Mouse (Mus musculus): ENCODE measurements around the gene Phf10. TPM values are rescaled to one million over a fixed set of nuclear protein-coding genes. Genes with fewer than 3 reads are reported as not detected.
"Not testable (repeated sequence)": the region's sequence is repeated elsewhere in the genome, so short reads cannot be mapped to it uniquely, and the experiment has no call there.

The Phf10 gene
- polyA plus RNA-seq, 1 experiment = 9.1 TPM

GRCm38 (mm10) chr17:14912981-14913380, 48.1 kb downstream of the Phf10 start:
- Histone ChIP-seq H3K27me3 (ENCODE audit: control insufficient read depth) (no peaks in the 10 kb centered on the region), H3K36me3 (ENCODE audit: control insufficient read depth) (no peaks in the 10 kb centered on the region), H3K9me3 (ENCODE audit: control insufficient read depth, low read length) (no peaks in the 10 kb centered on the region), H3K4me3 (replicated peaks) (no peak overlapping the region), H3K4me1 (ENCODE audit: control insufficient read depth) (no peaks in the 10 kb centered on the region)
- TF ChIP-seq GATA1 (IDR thresholded peaks at IDR 0.05; ENCODE audit: low read length) (no peak), TAL1 (IDR thresholded peaks at IDR 0.05; ENCODE audit: low read length) (no peak)

- Histone ChIP-seq H3K4me1 (ENCODE audit: control insufficient read depth) (no peaks in the 10 kb centered on the region), H3K36me3 (ENCODE audit: control insufficient read depth) (no peaks in the 10 kb centered on the region), H3K4me3 (replicated peaks) (no peak overlapping the region), H3K27me3 (ENCODE audit: control insufficient read depth) (no peaks in the 10 kb centered on the region), H3K9me3 (ENCODE audit: control insufficient read depth, low read length) (no peaks in the 10 kb centered on the region)
- TF ChIP-seq GATA1 (IDR thresholded peaks at IDR 0.05; ENCODE audit: low read length) = no peak
- TF ChIP-seq TAL1 (IDR thresholded peaks at IDR 0.05; ENCODE audit: low read length) = no peak
Measured at GRCm38 (mm10) chr17:14912420-14912819, 48.7 kb downstream of the Phf10 start.

GRCm38 (mm10) chr17:14910771-14911170, 50.3 kb downstream of the Phf10 start:
- no peak overlapping the region for H3K4me3 ChIP-seq (replicated peaks)
- no peaks in the 10 kb centered on the region for H3K36me3 ChIP-seq (ENCODE audit: control insufficient read depth)
- TF ChIP-seq GATA1 (IDR thresholded peaks at IDR 0.05; ENCODE audit: low read length) (no peak), TAL1 (IDR thresholded peaks at IDR 0.05; ENCODE audit: low read length) (no peak)
- no peaks in the 10 kb centered on the region for H3K4me1 ChIP-seq (ENCODE audit: control insufficient read depth)
- no peaks in the 10 kb centered on the region for H3K9me3 ChIP-seq (ENCODE audit: control insufficient read depth, low read length)
- no peaks in the 10 kb centered on the region for H3K27me3 ChIP-seq (ENCODE audit: control insufficient read depth)

- no peaks in the 10 kb centered on the region for H3K9me3 ChIP-seq (ENCODE audit: control insufficient read depth, low read length)
- TF ChIP-seq GATA1 (IDR thresholded peaks at IDR 0.05; ENCODE audit: low read length) = no peak
- no peak for TF ChIP-seq TAL1 (IDR thresholded peaks at IDR 0.05; ENCODE audit: low read length)
- H3K4me1 ChIP-seq (ENCODE audit: control insufficient read depth) = no peaks in the 10 kb centered on the region
- no peak overlapping the region for H3K4me3 ChIP-seq (replicated peaks)
- H3K36me3 ChIP-seq (ENCODE audit: control insufficient read depth) = no peaks in the 10 kb centered on the region
- H3K27me3 ChIP-seq (ENCODE audit: control insufficient read depth) = no peaks in the 10 kb centered on the region
Measured at GRCm38 (mm10) chr17:14909331-14909730, 51.7 kb downstream of the Phf10 start.

DNA sequence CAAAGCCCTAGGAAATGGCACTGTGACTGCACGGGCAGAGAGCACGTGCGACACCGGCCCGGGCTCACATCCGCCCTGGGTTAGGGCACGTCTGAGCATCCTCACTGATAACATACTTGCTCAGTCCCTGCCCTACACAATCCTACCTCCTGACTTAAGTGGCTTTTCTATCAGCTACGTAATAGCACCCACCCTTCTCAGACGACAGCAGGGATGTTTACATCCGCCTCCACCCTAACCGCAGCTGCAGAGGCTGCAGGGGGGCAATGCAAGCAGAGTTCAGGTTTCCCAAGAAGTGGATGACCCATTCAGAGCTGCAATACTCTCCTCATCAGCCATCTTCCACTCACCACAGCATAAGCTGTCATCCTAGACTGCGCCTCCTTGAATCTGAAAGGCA, 53.9 kb downstream of the Phf10 start:
- Histone ChIP-seq H3K4me3 (replicated peaks) (no peak overlapping the region), H3K9me3 (ENCODE audit: control insufficient read depth, low read length) (no peaks in the 10 kb centered on the region), H3K36me3 (ENCODE audit: control insufficient read depth) (no peaks in the 10 kb centered on the region), H3K4me1 (ENCODE audit: control insufficient read depth) (no peaks in the 10 kb centered on the region), H3K27me3 (ENCODE audit: control insufficient read depth) (no peaks in the 10 kb centered on the region)
- no peak for TF ChIP-seq GATA1 (IDR thresholded peaks at IDR 0.05; ENCODE audit: low read length)
- no peak for TF ChIP-seq TAL1 (IDR thresholded peaks at IDR 0.05; ENCODE audit: low read length)

DNA sequence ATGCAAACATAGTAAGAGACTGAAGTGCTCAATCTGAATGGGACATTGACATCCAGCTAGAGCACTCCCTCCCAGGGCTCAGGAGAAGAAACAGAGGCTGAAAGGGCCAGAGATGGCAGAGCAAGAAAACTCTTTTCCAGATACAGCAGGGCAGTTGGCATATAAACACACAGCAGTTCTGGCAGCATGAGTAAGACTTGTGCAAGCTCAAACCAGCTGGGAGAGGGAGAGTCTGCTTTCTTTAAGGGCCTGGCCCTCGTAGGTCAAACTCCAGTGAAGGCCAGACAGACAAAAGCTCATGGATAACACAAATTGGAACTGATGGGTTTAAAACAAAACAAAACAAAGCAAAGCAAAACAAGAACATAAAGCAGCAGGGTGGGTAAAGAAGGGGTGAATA, 54.5 kb downstream of the Phf10 start:
- Histone ChIP-seq H3K4me1 (ENCODE audit: control insufficient read depth) (no peaks in the 10 kb centered on the region), H3K9me3 (ENCODE audit: control insufficient read depth, low read length) (no peaks in the 10 kb centered on the region), H3K4me3 (replicated peaks) (no peak overlapping the region), H3K27me3 (ENCODE audit: control insufficient read depth) (no peaks in the 10 kb centered on the region), H3K36me3 (ENCODE audit: control insufficient read depth) (no peaks in the 10 kb centered on the region)
- TF ChIP-seq GATA1 (IDR thresholded peaks at IDR 0.05; ENCODE audit: low read length) (no peak), TAL1 (IDR thresholded peaks at IDR 0.05; ENCODE audit: low read length) (no peak)

DNA sequence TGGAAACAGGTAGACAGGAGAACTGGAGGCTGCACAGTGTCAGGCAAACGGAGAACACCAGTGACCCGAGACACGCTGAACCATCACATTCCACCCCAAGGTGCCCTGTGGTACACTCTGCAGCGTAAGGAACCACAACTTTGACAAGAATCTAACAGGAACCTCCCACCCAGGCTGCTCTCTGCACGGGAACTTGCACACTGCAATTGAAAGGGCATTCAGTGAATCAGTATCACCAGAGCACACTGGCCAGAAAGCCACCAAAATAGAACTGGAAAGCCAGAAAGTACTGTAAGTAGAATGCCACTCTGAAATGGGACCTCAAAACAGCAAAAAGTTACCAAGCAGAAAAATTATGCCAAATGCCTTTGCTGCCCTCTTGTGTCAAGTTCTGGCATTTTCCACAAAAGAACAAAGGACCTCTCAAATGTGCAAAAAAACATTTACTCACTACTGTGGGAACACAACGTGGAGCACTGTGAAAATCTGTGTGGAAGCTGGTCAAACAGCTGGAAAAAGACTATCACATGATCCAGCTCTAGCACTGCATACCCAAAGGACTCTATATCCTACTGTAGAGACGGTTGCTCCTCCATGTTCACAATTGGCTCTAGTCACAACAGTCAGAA, 56.3 kb downstream of the Phf10 start:
- no peak for TF ChIP-seq TAL1 (IDR thresholded peaks at IDR 0.05; ENCODE audit: low read length)
- no peak for TF ChIP-seq GATA1 (IDR thresholded peaks at IDR 0.05; ENCODE audit: low read length)
- H3K4me1 ChIP-seq (ENCODE audit: control insufficient read depth) = no peaks in the 10 kb centered on the region
- no peaks in the 10 kb centered on the region for H3K9me3 ChIP-seq (ENCODE audit: control insufficient read depth, low read length)
- H3K36me3 ChIP-seq (ENCODE audit: control insufficient read depth) = no peaks in the 10 kb centered on the region
- H3K27me3 ChIP-seq (ENCODE audit: control insufficient read depth) = no peaks in the 10 kb centered on the region
- H3K4me3 ChIP-seq (replicated peaks) = no peak overlapping the region

GRCm38 (mm10) chr17:14904206-14904605, 56.9 kb downstream of the Phf10 start:
- no peak for TF ChIP-seq TAL1 (IDR thresholded peaks at IDR 0.05; ENCODE audit: low read length)
- TF ChIP-seq GATA1 (IDR thresholded peaks at IDR 0.05; ENCODE audit: low read length) = no peak
- no peaks in the 10 kb centered on the region for H3K4me1 ChIP-seq (ENCODE audit: control insufficient read depth)

DNA sequence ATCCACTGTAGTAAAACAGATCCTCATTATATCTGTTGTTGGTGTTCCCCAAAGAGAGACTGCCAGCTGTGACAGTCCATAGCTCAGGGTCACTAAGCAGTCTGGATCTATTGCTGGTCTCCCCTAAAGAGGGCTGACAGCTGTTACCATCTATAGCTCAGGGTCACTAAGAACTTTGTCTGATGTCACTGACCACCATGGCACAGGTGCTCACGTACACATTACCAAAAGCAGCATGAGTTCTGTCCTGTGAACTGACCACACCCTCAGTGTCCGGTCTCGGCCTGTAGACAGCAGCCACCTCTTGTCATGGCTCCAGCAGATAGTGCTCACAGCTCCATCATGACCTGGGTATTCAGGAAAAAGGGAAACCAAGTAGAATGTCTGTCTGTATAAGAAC, 57.9 kb downstream of the Phf10 start:
- no peak for TF ChIP-seq TAL1 (IDR thresholded peaks at IDR 0.05; ENCODE audit: low read length)
- no peak for TF ChIP-seq GATA1 (IDR thresholded peaks at IDR 0.05; ENCODE audit: low read length)
- H3K36me3 ChIP-seq (ENCODE audit: control insufficient read depth) = no peaks in the 10 kb centered on the region
- H3K27me3 ChIP-seq (ENCODE audit: control insufficient read depth) = no peaks in the 10 kb centered on the region
- no peaks in the 10 kb centered on the region for H3K9me3 ChIP-seq (ENCODE audit: control insufficient read depth, low read length)
- H3K4me1 ChIP-seq (ENCODE audit: control insufficient read depth) = no peaks in the 10 kb centered on the region
- H3K4me3 ChIP-seq (replicated peaks) = no peak overlapping the region

More at GRCm38 (mm10) chr17:14904206-14904605, 56.9 kb downstream of the Phf10 start:
- no peaks in the 10 kb centered on the region for H3K36me3 ChIP-seq (ENCODE audit: control insufficient read depth)
- H3K9me3 ChIP-seq (ENCODE audit: control insufficient read depth, low read length) = no peaks in the 10 kb centered on the region
- no peaks in the 10 kb centered on the region for H3K27me3 ChIP-seq (ENCODE audit: control insufficient read depth)
- H3K4me3 ChIP-seq (replicated peaks) = no peak overlapping the region

- H3K9me3 ChIP-seq (ENCODE audit: control insufficient read depth, low read length) = no peaks in the 10 kb centered on the region
- H3K4me3 ChIP-seq (replicated peaks) = no peak overlapping the region
- no peaks in the 10 kb centered on the region for H3K27me3 ChIP-seq (ENCODE audit: control insufficient read depth)
- H3K36me3 ChIP-seq (ENCODE audit: control insufficient read depth) = no peaks in the 10 kb centered on the region
- TF ChIP-seq GATA1 (IDR thresholded peaks at IDR 0.05; ENCODE audit: low read length) = no peak
- TF ChIP-seq TAL1 (IDR thresholded peaks at IDR 0.05; ENCODE audit: low read length) = no peak
- no peaks in the 10 kb centered on the region for H3K4me1 ChIP-seq (ENCODE audit: control insufficient read depth)
Measured at GRCm38 (mm10) chr17:14898972-14899371, 62.1 kb downstream of the Phf10 start.

DNA sequence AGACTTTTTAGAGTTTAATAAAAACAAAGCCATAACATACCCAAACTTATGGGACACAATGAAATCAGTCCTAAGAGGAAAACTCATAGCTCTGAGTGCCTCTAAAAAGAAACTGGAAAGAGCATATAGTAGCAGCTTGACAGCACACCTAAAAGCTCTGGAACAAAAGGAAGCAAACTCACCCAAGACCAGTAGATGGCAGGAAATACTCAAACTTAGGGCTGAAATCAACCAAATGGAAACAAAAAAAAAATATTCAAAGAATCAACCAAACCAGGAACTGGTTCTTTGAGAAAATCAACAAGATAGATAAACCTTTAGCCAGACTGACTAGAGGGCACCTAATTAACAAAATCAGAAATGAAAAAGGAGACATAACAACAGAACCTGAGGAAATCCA, 66.0 kb downstream of the Phf10 start:
- H3K9me3 ChIP-seq (ENCODE audit: control insufficient read depth, low read length); H3K27me3 ChIP-seq (ENCODE audit: control insufficient read depth); H3K4me1 ChIP-seq (ENCODE audit: control insufficient read depth): not testable (repeated sequence)

More for the DNA sequence above, 66.0 kb downstream of the Phf10 start:
- not testable (repeated sequence) for H3K36me3 ChIP-seq (ENCODE audit: control insufficient read depth); H3K4me3 ChIP-seq (replicated peaks)
